Mouse (Mus musculus) hindbrain, embryonic 12.5 days (tissue): ENCODE measurements around the gene Scn5a. TPM values are rescaled to one million over a fixed set of nuclear protein-coding genes. Genes with fewer than 3 reads are reported as not detected.

Experiments
- ATAC-seq: fragments of 200-750 bp; cut with Nextera tagmentation; 2 replicates; pipeline ENCODE4 v1.8.0; 2017; ENCODE audit warnings: moderate TSS enrichment; ENCODE audit not compliant: low FRiP score
- H3K27ac ChIP-seq: fragments of 300-500 bp; sonication (generic); 2 replicates; pipeline ENCODE4 v1.5.1; 2016; ENCODE audit warnings: mild to moderate bottlenecking
- H3K27me3 ChIP-seq: fragments of 300-500 bp; sonication (generic); 2 replicates; pipeline ENCODE4 v1.6.1; 2016; ENCODE audit warnings: mild to moderate bottlenecking
- H3K36me3 ChIP-seq: fragments of 300-500 bp; sonication (generic); 2 replicates; pipeline ENCODE4 v1.6.1; 2016; ENCODE audit warnings: mild to moderate bottlenecking
- H3K4me1 ChIP-seq: fragments of 300-500 bp; sonication (generic); 2 replicates; pipeline ENCODE4 v1.6.1; 2016
- H3K4me2 ChIP-seq: fragments of 300-500 bp; sonication (generic); replicated peaks from 2 replicates; pipeline ENCODE4 v1.6.1; 2016; ENCODE audit warnings: mild to moderate bottlenecking
- H3K4me3 ChIP-seq: fragments of 300-500 bp; sonication (generic); 2 replicates; pipeline ENCODE4 v1.5.1; 2016; ENCODE audit warnings: mild to moderate bottlenecking
- H3K9ac ChIP-seq: fragments of 300-500 bp; sonication (generic); 2 replicates; pipeline ENCODE4 v1.6.1; 2016; ENCODE audit warnings: mild to moderate bottlenecking, moderate library complexity
- H3K9me3 ChIP-seq: fragments of 300-500 bp; sonication (generic); replicated peaks from 2 replicates; pipeline ENCODE4 v1.6.1; 2016; ENCODE audit warnings: mild to moderate bottlenecking
- WGBS: fragments of 180-500 bp; shearing (Covaris S2); methylation state at CpG from one replicate; pipeline ENCODE4 v1.1.7; 2016; 5-methylcytosine and 5-hydroxymethylcytosine counted together
- polyA plus RNA-seq: library from polyadenylated mRNA; unstranded; fragments of >200 nt; fragmentation: Nextera tagmentation; extraction: Ambion mirVana; gene quantifications from 2 replicates; pipeline ENCODE4 v1.2.1, GENCODE M21; 2016

Scn5a gene
- 0.68 and 0.84 TPM in 2 replicates for polyA plus RNA-seq

- Histone ChIP-seq H3K9me3 (no peaks in the 10 kb centered on the region), H3K27ac (no peak within 1 kb of the TSS), H3K27me3 (peaks cover 95% of the 10 kb centered on the region), H3K36me3 (no peaks in the 10 kb centered on the region), H3K9ac (peak within 1 kb of the TSS; percentile 44), H3K4me3 (peak within 1 kb of the TSS; percentile 48), H3K4me1 (peaks cover 11% of the 10 kb centered on the region), H3K4me2 (peak within 1 kb of the TSS; percentile 81)
- WGBS, result under 1% methylated on average over 78 of the region's 99 CpGs
- peak; percentile 39 for ATAC-seq
Observed at GRCm38 (mm10) chr9:119578636-119579438, at the start of gene Scn5a. Scn5a (minus strand) TSS chr9:119579016.

- Histone ChIP-seq H3K4me3 (no peak overlapping the region), H3K27ac (no peak overlapping the region), H3K4me1 (peaks cover 13% of the 10 kb centered on the region), H3K27me3 (no peaks in the 10 kb centered on the region), H3K9ac (no peak overlapping the region), H3K36me3 (no peaks in the 10 kb centered on the region), H3K4me2 (no peak overlapping the region), H3K9me3 (0 out of 2 replicates have a peak, but pooled peaks cover 3% of the 10 kb centered on the region)
- WGBS, result 77% methylated on average over 6 of the region's 6 CpGs
- ATAC-seq, result no peak
Observed at GRCm38 (mm10) chr9:119627227-119627626, 48.4 kb upstream of the Scn5a start.

- no peaks in the 10 kb centered on the region for H3K36me3 ChIP-seq
- H3K9ac ChIP-seq, result no peak overlapping the region
- no peak for ATAC-seq
- 0 out of 2 replicates have a peak, but pooled peaks cover 3% of the 10 kb centered on the region for H3K9me3 ChIP-seq
- H3K27me3 ChIP-seq, result no peaks in the 10 kb centered on the region
- H3K4me3 ChIP-seq, result no peak overlapping the region
- no peak overlapping the region for H3K27ac ChIP-seq
- WGBS, result 93% methylated on average over 4 of the region's 4 CpGs
- no peak overlapping the region for H3K4me2 ChIP-seq
- H3K4me1 ChIP-seq, result peaks cover 3% of the 10 kb centered on the region; the same call in 1 of the 2 replicates
Observed at GRCm38 (mm10) chr9:119624151-119624550, 45.3 kb upstream of the Scn5a start.

- Histone ChIP-seq H3K4me2 (no peak overlapping the region), H3K9ac (no peak overlapping the region), H3K9me3 (no peaks in the 10 kb centered on the region), H3K36me3 (no peaks in the 10 kb centered on the region), H3K4me3 (no peak overlapping the region), H3K27me3 (no peaks in the 10 kb centered on the region), H3K27ac (no peak overlapping the region), H3K4me1 (no peaks in the 10 kb centered on the region)
- ATAC-seq, result no peak
- 83% methylated on average over 6 of the region's 6 CpGs for WGBS
Observed at GRCm38 (mm10) chr9:119614798-119615197, 36.0 kb upstream of the Scn5a start.

GRCm38 (mm10) chr9:119610563-119611166 lies 31.8 kb upstream of the Scn5a start:
- H3K9me3 ChIP-seq, result no peaks in the 10 kb centered on the region
- 86% methylated on average over 7 of the region's 7 CpGs for WGBS
- no peaks in the 10 kb centered on the region for H3K4me1 ChIP-seq
- no peak overlapping the region for H3K4me2 ChIP-seq
- H3K4me3 ChIP-seq, result no peak overlapping the region
- no peak for ATAC-seq
- H3K27me3 ChIP-seq, result no peaks in the 10 kb centered on the region
- no peak overlapping the region for H3K27ac ChIP-seq
- H3K9ac ChIP-seq, result no peak overlapping the region
- no peaks in the 10 kb centered on the region for H3K36me3 ChIP-seq

GRCm38 (mm10) chr9:119606906-119607305 lies 28.1 kb upstream of the Scn5a start:
- Histone ChIP-seq H3K27ac (no peak overlapping the region), H3K4me3 (no peak overlapping the region), H3K4me2 (no peak overlapping the region), H3K36me3 (no peaks in the 10 kb centered on the region), H3K9ac (no peak overlapping the region), H3K4me1 (0 out of 2 replicates have a peak, but pooled peaks cover 2% of the 10 kb centered on the region), H3K27me3 (no peaks in the 10 kb centered on the region), H3K9me3 (no peaks in the 10 kb centered on the region)
- ATAC-seq, result no peak
- WGBS, result 90% methylated on average over 5 of the region's 5 CpGs

- no peak for ATAC-seq
- Histone ChIP-seq H3K27ac (no peak overlapping the region), H3K9me3 (peaks cover 5% of the 10 kb centered on the region), H3K4me2 (no peak overlapping the region), H3K4me1 (0 out of 2 replicates have a peak, but pooled peaks cover 2% of the 10 kb centered on the region), H3K4me3 (no peak overlapping the region), H3K36me3 (no peaks in the 10 kb centered on the region), H3K27me3 (no peaks in the 10 kb centered on the region), H3K9ac (no peak overlapping the region)
- WGBS, result 74% methylated on average over 8 of the region's 8 CpGs
Observed at GRCm38 (mm10) chr9:119604607-119605006, 25.8 kb upstream of the Scn5a start.

GRCm38 (mm10) chr9:119598501-119598900 lies 19.7 kb upstream of the Scn5a start:
- no peak overlapping the region for H3K4me3 ChIP-seq
- ATAC-seq, result no peak
- no peaks in the 10 kb centered on the region for H3K4me1 ChIP-seq
- H3K36me3 ChIP-seq, result no peaks in the 10 kb centered on the region
- WGBS, result 89% methylated on average over 10 of the region's 10 CpGs
- H3K27ac ChIP-seq, result no peak overlapping the region
- no peaks in the 10 kb centered on the region for H3K27me3 ChIP-seq
- H3K4me2 ChIP-seq, result no peak overlapping the region
- H3K9me3 ChIP-seq, result peaks cover 5% of the 10 kb centered on the region
- no peak overlapping the region for H3K9ac ChIP-seq

- no peak overlapping the region for H3K4me2 ChIP-seq
- ATAC-seq, result no peak
- H3K27me3 ChIP-seq, result no peaks in the 10 kb centered on the region
- H3K36me3 ChIP-seq, result no peaks in the 10 kb centered on the region
- peaks cover 5% of the 10 kb centered on the region for H3K9me3 ChIP-seq
- H3K4me3 ChIP-seq, result no peak overlapping the region
- no peaks in the 10 kb centered on the region for H3K4me1 ChIP-seq
- no peak overlapping the region for H3K9ac ChIP-seq
- H3K27ac ChIP-seq, result no peak overlapping the region
- WGBS, result 77% methylated on average over 8 of the region's 8 CpGs
Observed at GRCm38 (mm10) chr9:119597332-119597731, 18.5 kb upstream of the Scn5a start.

- no peak for ATAC-seq
- 0 out of 2 replicates have a peak, but pooled peaks cover 6% of the 10 kb centered on the region for H3K4me1 ChIP-seq
- WGBS, result 91% methylated on average over 8 of the region's 8 CpGs
- H3K4me2 ChIP-seq, result no peak overlapping the region
- no peak overlapping the region for H3K27ac ChIP-seq
- no peaks in the 10 kb centered on the region for H3K36me3 ChIP-seq
- H3K9me3 ChIP-seq, result no peaks in the 10 kb centered on the region
- peaks cover 23% of the 10 kb centered on the region for H3K27me3 ChIP-seq
- H3K9ac ChIP-seq, result no peak overlapping the region
- H3K4me3 ChIP-seq, result no peak overlapping the region
Observed at GRCm38 (mm10) chr9:119589592-119589991, 10.8 kb upstream of the Scn5a start.

- Histone ChIP-seq H3K4me3 (no peak overlapping the region), H3K4me2 (peak overlapping the region; percentile 21; the same call in 1 of the 2 replicates), H3K27me3 (peaks cover 29% of the 10 kb centered on the region), H3K4me1 (0 out of 2 replicates have a peak, but pooled peaks cover 6% of the 10 kb centered on the region), H3K36me3 (no peaks in the 10 kb centered on the region), H3K9me3 (no peaks in the 10 kb centered on the region), H3K27ac (no peak overlapping the region), H3K9ac (no peak overlapping the region)
- ATAC-seq, result no peak
- WGBS, result 37% methylated on average over 26 of the region's 26 CpGs
Observed at GRCm38 (mm10) chr9:119588763-119589449, 10.1 kb upstream of the Scn5a start.

GRCm38 (mm10) chr9:119580668-119581067 lies 1.9 kb upstream of the Scn5a start:
- Histone ChIP-seq H3K27ac (no peak overlapping the region), H3K4me1 (peaks cover 11% of the 10 kb centered on the region), H3K27me3 (peaks cover 89% of the 10 kb centered on the region), H3K4me3 (no peak overlapping the region), H3K36me3 (no peaks in the 10 kb centered on the region), H3K9ac (no peak overlapping the region), H3K9me3 (no peaks in the 10 kb centered on the region), H3K4me2 (no peak overlapping the region)
- peak; percentile 20; the same call in 1 of the 2 replicates for ATAC-seq
- WGBS, result 1% methylated on average over 6 of the region's 6 CpGs
